20 mouse cellular contexts compared by ENCODE assay signal in genomic region chr14:73486641-73487040, GRCm38 (mm10).
"Had no signal": no experiment of that assay in that cellular context is flagged by ENCODE, and none has a peak within 500 bp of the region (broad histone marks: within the 10 kb centered on the region; RNA-seq: fewer than 3 reads in every experiment).

No protein-coding gene starts in this region.

- ATAC-seq: liver, postnatal 0 days; lung, postnatal 0 days; midbrain, embryonic 16.5 days had no signal

- H3K9me3 ChIP-seq: lung, embryonic 15.5 days; midbrain, embryonic 12.5 days; neural tube, embryonic 13.5 days had no signal

- H3K4me2 ChIP-seq: lung, embryonic 15.5 days; midbrain, embryonic 12.5 days; neural tube, embryonic 13.5 days; neural tube, embryonic 15.5 days had no signal

- H3K4me3 ChIP-seq: lung, embryonic 15.5 days; midbrain, embryonic 10.5 days; midbrain, embryonic 12.5 days; myocyte; neural tube, embryonic 13.5 days; neural tube, embryonic 15.5 days had no signal

- H3K27me3 ChIP-seq: lung, embryonic 15.5 days; midbrain, embryonic 12.5 days; neural tube, embryonic 13.5 days; neural tube, embryonic 15.5 days had no signal

- H3K9ac ChIP-seq: liver, postnatal 0 days; lung, embryonic 15.5 days; midbrain, embryonic 12.5 days; neural tube, embryonic 13.5 days; neural tube, embryonic 15.5 days had no signal

- H3K4me1 ChIP-seq: lung, embryonic 15.5 days; midbrain, embryonic 10.5 days; midbrain, embryonic 12.5 days; neural tube, embryonic 13.5 days; neural tube, embryonic 15.5 days had no signal

- H3K27ac ChIP-seq: lung, embryonic 15.5 days; midbrain, embryonic 10.5 days; midbrain, embryonic 12.5 days; neural tube, embryonic 13.5 days; neural tube, embryonic 15.5 days had no signal

- DNase-seq: liver, postnatal 0 days; lung, adult 2 months; lung, postnatal 4 days; midbrain, embryonic 14.5 days; retina, postnatal 1 day; right cerebral cortex, adult 18-20 months; right cerebral cortex, postnatal 25 days; right cerebral cortex, postnatal 4 days; spleen, adult 18-20 months; thymus, adult 18-20 months; thymus, postnatal 14 days; thymus, postnatal 36 days had no signal

- H3K36me3 ChIP-seq: lung, embryonic 15.5 days; midbrain, embryonic 10.5 days; midbrain, embryonic 12.5 days; neural tube, embryonic 13.5 days; neural tube, embryonic 15.5 days had no signal
